Mouse (Mus musculus): ENCODE measurements around the gene Yif1b. TPM values are rescaled to one million over a fixed set of nuclear protein-coding genes. Genes with fewer than 3 reads are reported as not detected.
"Not testable (repeated sequence)": the region's sequence is repeated elsewhere in the genome, so short reads cannot be mapped to it uniquely, and the experiment has no call there.

The Yif1b gene
- polyA plus RNA-seq, 1 experiment from 2014 or later: 107 TPM

DNA sequence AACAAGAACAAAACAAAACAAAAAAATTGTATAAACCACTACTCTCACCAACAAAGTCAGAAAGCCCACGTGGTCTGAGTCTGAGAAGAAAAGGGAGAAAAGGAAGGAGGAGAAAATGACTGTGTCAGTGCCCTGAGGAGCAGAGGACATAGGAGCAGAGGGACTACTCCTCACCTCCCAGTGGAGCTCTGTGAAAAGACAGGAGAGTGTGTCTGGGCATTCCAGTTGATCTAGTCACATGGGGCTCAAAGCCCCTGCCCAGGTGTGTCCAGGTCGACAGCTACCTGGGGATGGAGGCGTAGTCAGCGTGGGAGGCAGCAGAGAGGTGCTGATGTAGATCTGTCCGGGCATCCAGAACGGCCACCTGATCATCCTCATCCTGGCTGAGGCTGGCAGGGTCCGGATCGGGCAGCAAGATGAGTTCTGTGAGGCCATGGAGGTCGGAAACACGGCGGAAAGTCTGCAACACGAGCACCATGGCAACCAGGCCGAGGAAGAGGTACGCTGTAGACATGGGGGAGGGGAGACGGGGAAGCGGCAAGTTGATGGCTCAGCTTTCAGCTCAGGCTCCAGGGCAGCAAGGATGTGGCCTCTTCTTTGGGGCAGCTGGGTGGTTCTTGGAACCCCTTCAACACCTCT is 13.3 kb upstream of the Yif1b start:
- no peak overlapping the region for H3K4me3 ChIP-seq
- peaks cover 12% of the 10 kb centered on the region for H3K9me3 ChIP-seq
- H3K4me1 ChIP-seq: peaks cover 12% of the 10 kb centered on the region
- WGBS: 23% methylated on average over 16 of the region's 16 CpGs
- H3K9ac ChIP-seq: no peak overlapping the region
- peaks cover 5% of the 10 kb centered on the region for H3K27me3 ChIP-seq (replicated peaks)
- peaks cover 55% of the 10 kb centered on the region for H3K36me3 ChIP-seq
- H3K27ac ChIP-seq (replicated peaks): no peak overlapping the region
- ATAC-seq (ENCODE audit: extremely low read depth, insufficient number of reproducible peaks, low FRiP score, low TSS enrichment): no peak
- no peak overlapping the region for H3K4me2 ChIP-seq

DNA sequence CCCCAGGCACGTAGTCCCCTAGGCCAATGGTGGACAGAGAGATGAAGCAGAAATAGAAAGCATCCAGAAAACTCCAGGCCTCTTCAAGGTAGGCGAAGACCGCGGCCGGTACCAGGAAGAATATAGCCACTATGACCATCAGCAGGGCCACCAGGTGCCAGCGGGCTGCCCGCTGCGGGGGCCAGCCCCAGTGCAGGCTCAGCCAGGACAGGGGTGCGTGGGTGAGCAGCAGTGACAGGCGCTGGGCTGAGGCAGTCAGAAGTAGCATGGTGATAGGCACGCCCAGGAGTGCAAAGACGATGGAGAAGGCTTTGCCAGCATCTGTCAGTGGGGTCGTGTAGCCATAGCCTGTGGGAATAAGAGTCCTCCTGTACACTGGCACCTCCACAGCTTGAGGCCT is 12.6 kb upstream of the Yif1b start:
- peaks cover 53% of the 10 kb centered on the region for H3K36me3 ChIP-seq
- peaks cover 16% of the 10 kb centered on the region for H3K4me1 ChIP-seq
- H3K4me2 ChIP-seq: no peak overlapping the region
- no peak overlapping the region for H3K27ac ChIP-seq (replicated peaks)
- ATAC-seq (ENCODE audit: extremely low read depth, insufficient number of reproducible peaks, low FRiP score, low TSS enrichment): no peak
- H3K4me3 ChIP-seq: no peak overlapping the region
- WGBS: 70% methylated on average over 13 of the region's 13 CpGs
- peaks cover 8% of the 10 kb centered on the region for H3K27me3 ChIP-seq (replicated peaks)
- no peak overlapping the region for H3K9ac ChIP-seq
- peaks cover 5% of the 10 kb centered on the region; the same call in 1 of the 2 replicates for H3K9me3 ChIP-seq

DNA sequence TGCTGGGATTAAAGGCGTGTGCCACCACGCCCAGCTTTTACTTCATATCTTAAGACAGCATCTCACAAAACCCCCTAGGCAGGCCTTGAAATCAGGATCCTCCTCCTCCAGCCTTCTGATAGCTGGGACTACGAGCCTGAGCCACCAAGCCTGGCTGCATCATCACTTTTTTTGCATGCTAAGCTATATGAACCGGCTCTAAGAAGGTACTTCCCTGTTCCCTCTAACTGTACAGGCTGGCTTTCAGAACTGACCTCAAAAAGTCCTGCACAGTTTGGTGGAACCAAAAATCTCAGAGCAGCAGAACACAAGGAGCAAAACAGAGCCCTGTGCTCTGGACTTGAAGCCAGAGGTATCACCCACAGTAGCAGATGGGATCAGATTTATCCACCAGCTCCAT is 9.9 kb upstream of the Yif1b start:
- 65% methylated on average over 4 of the region's 4 CpGs for WGBS
- no peaks in the 10 kb centered on the region for H3K9me3 ChIP-seq
- ATAC-seq (ENCODE audit: extremely low read depth, insufficient number of reproducible peaks, low FRiP score, low TSS enrichment): no peak

DNA sequence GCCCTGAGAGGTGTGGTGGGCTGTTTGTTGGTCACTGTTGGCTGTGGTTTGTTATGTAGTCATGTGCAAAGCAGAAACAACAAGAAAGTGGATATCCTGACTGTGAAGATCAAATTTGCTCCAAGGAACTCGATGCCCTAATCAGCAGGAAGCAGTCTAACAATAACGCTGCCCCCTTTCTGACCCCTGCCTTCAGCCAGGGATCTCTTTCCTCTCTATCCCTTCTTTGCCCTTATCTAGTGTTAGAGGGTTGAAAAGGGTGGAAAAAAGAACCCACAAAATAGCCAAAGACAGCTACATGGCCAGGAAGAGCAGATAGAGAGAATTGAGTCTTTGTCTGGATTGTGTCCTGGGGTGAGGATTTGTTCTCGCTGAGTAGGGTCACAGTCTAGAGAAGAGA is 7.6 kb upstream of the Yif1b start:
- Histone ChIP-seq H3K4me3 (peak overlapping the region; percentile 65), H3K9me3 (no peaks in the 10 kb centered on the region), H3K4me2 (peak overlapping the region; percentile 95), H3K27me3 (replicated peaks) (peaks cover 28% of the 10 kb centered on the region), H3K4me1 (peaks cover 38% of the 10 kb centered on the region), H3K36me3 (peaks cover 12% of the 10 kb centered on the region), H3K9ac (no peak overlapping the region), H3K27ac (replicated peaks) (peak overlapping the region; percentile 75)
- WGBS: 18% methylated on average over 3 of the region's 3 CpGs
- no peak for ATAC-seq (ENCODE audit: extremely low read depth, insufficient number of reproducible peaks, low FRiP score, low TSS enrichment)

More for the DNA sequence above, 9.9 kb upstream of the Yif1b start:
- peaks cover 32% of the 10 kb centered on the region for H3K27me3 ChIP-seq (replicated peaks)
- peaks cover 33% of the 10 kb centered on the region for H3K36me3 ChIP-seq
- H3K4me3 ChIP-seq: no peak overlapping the region
- no peak overlapping the region for H3K4me2 ChIP-seq
- no peak overlapping the region for H3K27ac ChIP-seq (replicated peaks)
- no peak overlapping the region for H3K9ac ChIP-seq
- H3K4me1 ChIP-seq: peaks cover 29% of the 10 kb centered on the region

DNA sequence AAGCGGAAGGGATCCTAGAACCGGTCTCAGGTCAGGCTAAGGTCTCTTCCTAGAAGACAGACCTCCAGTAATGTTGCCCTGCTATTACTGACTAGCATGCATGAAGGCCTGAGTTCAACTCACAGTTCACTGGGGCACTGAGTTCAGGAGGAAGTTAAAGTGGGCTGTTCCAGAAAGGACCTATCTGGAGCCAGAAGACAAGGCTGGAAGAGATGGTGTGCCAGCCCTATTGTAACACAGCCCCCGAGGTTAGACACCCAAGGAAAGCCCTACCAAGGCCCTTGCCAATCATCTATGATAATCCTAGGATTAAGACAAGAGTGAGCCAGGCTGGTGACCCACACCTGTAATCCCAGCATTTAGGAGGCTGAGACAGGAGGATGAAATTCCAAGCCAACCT is 6.6 kb upstream of the Yif1b start:
- ATAC-seq (ENCODE audit: extremely low read depth, insufficient number of reproducible peaks, low FRiP score, low TSS enrichment): no peak
- Histone ChIP-seq H3K9ac (peak overlapping the region; percentile 85), H3K27ac (replicated peaks) (peak overlapping the region; percentile 75), H3K4me2 (peak overlapping the region; percentile 95), H3K4me1 (peaks cover 38% of the 10 kb centered on the region), H3K9me3 (no peaks in the 10 kb centered on the region), H3K4me3 (peak overlapping the region; percentile 65), H3K36me3 (peaks cover 7% of the 10 kb centered on the region; the same call in 1 of the 2 replicates), H3K27me3 (replicated peaks) (peaks cover 28% of the 10 kb centered on the region)
- 44% methylated on average over 3 of the region's 3 CpGs for WGBS

DNA sequence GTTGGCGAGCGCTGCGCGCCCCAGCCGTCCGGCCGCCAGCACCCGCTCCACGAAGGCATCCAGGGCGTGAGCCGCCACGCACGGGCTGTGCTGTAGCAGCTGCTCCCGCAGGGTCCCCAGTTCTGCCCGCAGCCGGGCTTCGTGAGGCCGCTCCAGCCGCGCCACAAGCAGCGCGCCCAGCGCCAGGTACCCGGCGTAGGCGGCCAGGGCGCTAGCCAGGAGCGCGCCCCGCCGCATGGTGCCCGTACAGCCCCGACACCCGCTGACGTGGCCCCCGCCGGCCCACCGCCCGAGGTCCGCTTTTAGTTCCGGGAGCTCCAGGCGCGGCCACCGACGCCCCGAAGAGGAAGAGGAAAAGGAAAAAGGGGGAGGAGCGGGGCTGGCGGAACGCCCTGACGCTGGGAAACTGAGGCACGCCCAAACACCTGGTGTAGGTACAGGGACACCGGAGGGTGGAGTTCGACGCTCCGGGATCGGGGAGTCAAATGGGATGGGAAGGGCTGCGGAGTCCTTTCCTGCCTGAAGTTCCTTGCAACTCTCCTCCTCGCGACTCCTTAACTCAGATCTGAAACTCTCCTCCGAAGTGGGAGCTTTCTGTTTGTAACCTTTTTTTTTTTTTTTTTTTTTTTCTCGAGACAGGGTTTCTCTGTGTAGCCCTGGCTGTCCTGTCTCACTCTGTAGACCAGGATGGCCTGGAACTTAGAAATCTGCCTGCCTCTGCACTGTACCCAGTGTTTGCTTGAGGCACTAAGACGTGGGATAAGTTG is 5.7 kb upstream of the Yif1b start, which contains the start of gene Kcnk6:
Kcnk6 (minus strand) TSS at position 269 of the 767 bp plus-strand sequence.
- H3K27ac ChIP-seq (replicated peaks): peak within 1 kb of the TSS; percentile 75
- peaks cover 28% of the 10 kb centered on the region for H3K27me3 ChIP-seq (replicated peaks)
- no peak for ATAC-seq (ENCODE audit: extremely low read depth, insufficient number of reproducible peaks, low FRiP score, low TSS enrichment)

DNA sequence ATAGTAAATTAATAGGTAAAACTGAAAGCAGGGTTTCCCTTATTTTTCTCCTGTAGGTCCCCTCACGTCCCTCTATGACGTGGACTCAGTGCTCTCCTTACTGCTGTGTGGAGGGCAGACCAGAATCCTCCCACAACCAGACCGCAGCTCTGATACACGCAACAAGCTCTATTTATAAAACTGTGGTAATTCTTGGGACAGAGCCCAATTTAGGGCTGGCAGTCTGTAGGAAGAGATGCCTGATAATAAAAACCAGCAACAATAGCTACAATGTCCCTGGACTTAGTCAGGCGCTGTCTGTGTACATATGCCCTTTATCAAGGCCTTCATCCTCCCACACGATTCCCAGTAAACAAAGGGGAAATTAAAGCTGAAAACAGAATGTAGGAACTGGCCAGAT is 4.4 kb upstream of the Yif1b start:
- WGBS: 18% methylated on average over 6 of the region's 6 CpGs

More for the DNA sequence above, 5.7 kb upstream of the Yif1b start, which contains the start of gene Kcnk6:
- H3K4me2 ChIP-seq: peak within 1 kb of the TSS; percentile 95
- no peaks in the 10 kb centered on the region for H3K9me3 ChIP-seq
- 0 out of 2 replicates have a peak, but pooled peaks cover 6% of the 10 kb centered on the region for H3K36me3 ChIP-seq
- peaks cover 41% of the 10 kb centered on the region for H3K4me1 ChIP-seq
- peak within 1 kb of the TSS; percentile 85 for H3K9ac ChIP-seq
- 2% methylated on average over 53 of the region's 62 CpGs for WGBS
- H3K4me3 ChIP-seq: peak within 1 kb of the TSS; percentile 65

DNA sequence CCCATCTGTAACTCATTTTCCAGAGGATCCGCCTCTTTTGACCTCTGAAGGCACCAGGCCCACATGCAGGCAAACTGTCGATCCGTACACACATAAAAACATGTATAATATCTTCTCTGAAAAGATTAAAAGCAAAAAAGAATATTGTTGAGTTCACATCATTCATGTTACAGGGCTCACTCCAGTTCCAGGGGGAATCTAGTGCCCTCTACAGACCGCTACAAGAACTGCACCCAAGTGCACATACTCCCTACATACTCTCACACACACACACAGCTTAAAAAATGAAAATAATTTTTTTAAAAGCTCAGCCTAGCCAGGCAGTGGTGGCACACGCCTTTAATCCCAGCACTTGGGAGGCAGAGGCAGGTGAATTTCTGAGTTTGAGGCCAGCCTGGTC is 3.5 kb upstream of the Yif1b start:
- H3K9ac ChIP-seq: no peak overlapping the region
- WGBS: 79% methylated on average over 5 of the region's 5 CpGs
- H3K27ac ChIP-seq (replicated peaks): peak overlapping the region; percentile 75
- peaks cover 50% of the 10 kb centered on the region for H3K4me1 ChIP-seq
- H3K9me3 ChIP-seq: no peaks in the 10 kb centered on the region
- H3K27me3 ChIP-seq (replicated peaks): peaks cover 28% of the 10 kb centered on the region
- no peak overlapping the region for H3K4me2 ChIP-seq
- no peak for ATAC-seq (ENCODE audit: extremely low read depth, insufficient number of reproducible peaks, low FRiP score, low TSS enrichment)
- 0 out of 2 replicates have a peak, but pooled peaks cover 6% of the 10 kb centered on the region for H3K36me3 ChIP-seq
- no peak overlapping the region for H3K4me3 ChIP-seq

More for the DNA sequence above, 4.4 kb upstream of the Yif1b start:
- peak overlapping the region; percentile 95 for H3K4me2 ChIP-seq
- H3K27ac ChIP-seq (replicated peaks): peak overlapping the region; percentile 75
- no peak for ATAC-seq (ENCODE audit: extremely low read depth, insufficient number of reproducible peaks, low FRiP score, low TSS enrichment)
- H3K9me3 ChIP-seq: no peaks in the 10 kb centered on the region
- H3K9ac ChIP-seq: peak overlapping the region; percentile 34
- 0 out of 2 replicates have a peak, but pooled peaks cover 6% of the 10 kb centered on the region for H3K36me3 ChIP-seq
- H3K27me3 ChIP-seq (replicated peaks): peaks cover 28% of the 10 kb centered on the region
- peaks cover 46% of the 10 kb centered on the region for H3K4me1 ChIP-seq
- H3K4me3 ChIP-seq: no peak overlapping the region

DNA sequence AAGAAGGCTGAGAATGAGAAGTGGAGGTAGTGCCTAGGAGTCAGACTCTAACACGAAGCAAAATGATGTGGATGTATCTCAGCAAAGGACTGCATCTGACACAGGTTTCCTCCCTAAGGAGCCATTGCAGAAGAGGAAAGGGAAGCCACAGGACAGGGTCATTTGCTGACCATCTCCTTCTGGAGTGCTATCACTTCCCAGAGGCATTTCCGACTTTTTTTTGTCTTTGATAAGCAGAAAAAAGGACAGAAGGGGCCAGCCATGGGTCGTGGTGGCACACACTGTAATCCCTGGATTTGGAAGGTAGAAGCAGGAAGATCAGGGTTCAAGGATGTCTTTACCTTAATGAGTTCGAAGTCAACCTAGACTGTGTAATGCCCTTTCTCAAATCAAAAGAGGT is 1.5 kb upstream of the Yif1b start:
- peaks cover 47% of the 10 kb centered on the region for H3K4me1 ChIP-seq
- no peak overlapping the region for H3K4me2 ChIP-seq
- WGBS: 62% methylated on average over 4 of the region's 4 CpGs
- no peaks in the 10 kb centered on the region for H3K9me3 ChIP-seq
- no peak overlapping the region for H3K4me3 ChIP-seq
- peaks cover 14% of the 10 kb centered on the region for H3K27me3 ChIP-seq (replicated peaks)
- H3K36me3 ChIP-seq: peaks cover 4% of the 10 kb centered on the region; the same call in 1 of the 2 replicates
- H3K9ac ChIP-seq: no peak overlapping the region
- peak overlapping the region; percentile 58 for H3K27ac ChIP-seq (replicated peaks)
- no peak for ATAC-seq (ENCODE audit: extremely low read depth, insufficient number of reproducible peaks, low FRiP score, low TSS enrichment)

DNA sequence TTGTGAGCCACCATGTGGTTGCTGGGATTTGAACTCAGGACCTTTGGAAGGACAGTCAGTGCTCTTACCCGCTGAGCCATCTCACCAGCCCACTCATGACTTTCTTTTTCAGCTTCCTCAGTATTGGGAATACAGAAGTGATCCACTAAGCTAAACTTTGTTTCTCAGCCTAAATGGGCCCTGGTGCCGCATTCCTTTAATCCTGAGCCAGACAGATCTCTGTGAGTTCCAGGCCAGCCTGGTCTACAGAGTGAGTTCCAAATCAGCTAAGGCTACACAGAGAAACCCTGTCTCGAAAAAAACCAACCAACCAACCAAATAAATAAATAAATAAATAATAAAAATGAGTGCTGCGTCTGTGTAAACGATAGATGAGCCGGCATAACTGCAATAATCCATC is 533 bp upstream of the Yif1b start:
- peak overlapping the region; percentile 75 for H3K4me2 ChIP-seq
- not testable (repeated sequence) for H3K27me3 ChIP-seq (replicated peaks); H3K9me3 ChIP-seq; ATAC-seq (ENCODE audit: extremely low read depth, insufficient number of reproducible peaks, low FRiP score, low TSS enrichment); H3K36me3 ChIP-seq
- H3K27ac ChIP-seq (replicated peaks): peak overlapping the region; percentile 95
- peak overlapping the region; percentile 82 for H3K9ac ChIP-seq
- H3K4me3 ChIP-seq: peak overlapping the region; percentile 70
- whole genome bisulfite sequencing: 27% methylated on average over 6 of the region's 6 CpGs
- H3K4me1 ChIP-seq: peaks cover 39% of the 10 kb centered on the region

DNA sequence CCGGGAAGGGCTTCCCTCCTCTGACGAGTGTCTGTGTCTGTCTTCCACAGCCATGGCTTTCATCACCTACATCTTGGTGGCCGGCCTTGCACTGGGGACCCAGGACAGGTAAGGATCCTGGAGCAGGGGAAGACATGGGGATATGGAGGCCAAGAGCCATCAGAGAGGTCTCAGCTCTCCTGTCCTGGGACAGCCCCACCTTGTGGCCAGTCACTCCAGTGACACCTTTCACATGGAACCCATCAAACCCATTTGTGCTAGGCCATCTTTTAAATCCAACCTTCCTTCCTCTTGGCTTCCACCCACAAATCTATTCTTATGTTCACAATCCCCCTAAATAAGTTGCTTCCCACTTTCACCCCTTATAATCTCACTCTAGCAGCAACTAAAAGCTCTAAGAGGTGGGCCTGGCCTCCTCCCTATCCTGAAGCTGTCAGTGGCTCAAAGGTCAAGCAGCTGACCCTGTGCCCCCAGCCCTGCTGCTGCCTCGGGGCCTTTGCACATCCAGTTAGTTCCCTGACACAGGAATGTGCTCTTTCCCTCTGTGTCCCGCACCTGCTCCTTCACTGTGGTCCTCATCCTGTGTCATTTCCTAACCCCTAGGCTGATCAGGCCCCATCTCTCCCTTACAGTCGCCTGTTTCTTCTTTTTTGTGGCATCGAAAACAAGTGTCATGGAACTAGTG is 6.7 kb downstream of the Yif1b start:
- H3K9ac ChIP-seq: no peak overlapping the region
- 76% methylated on average over 7 of the region's 7 CpGs for WGBS

More for the DNA sequence above, 6.7 kb downstream of the Yif1b start:
- Histone ChIP-seq H3K4me1 (peaks cover 38% of the 10 kb centered on the region), H3K27me3 (replicated peaks) (no peaks in the 10 kb centered on the region), H3K36me3 (peaks cover 38% of the 10 kb centered on the region), H3K4me3 (no peak overlapping the region), H3K9me3 (no peaks in the 10 kb centered on the region), H3K27ac (replicated peaks) (no peak overlapping the region), H3K4me2 (no peak overlapping the region)
- ATAC-seq (ENCODE audit: extremely low read depth, insufficient number of reproducible peaks, low FRiP score, low TSS enrichment): no peak
